In genomic region chr19:4032668-4033067, GRCm38 (mm10) we compare ENCODE assay signal across 35 mouse cellular contexts. TPM values are rescaled to one million over a fixed set of nuclear protein-coding genes. Genes with fewer than 3 reads are reported as not detected.
DNase-seq lines count a peak whose midpoint lies in the region; ATAC-seq and TF ChIP-seq lines count a peak whose summit lies in the region.
"Had no signal": no experiment of that assay in that cellular context is flagged by ENCODE, and none has a peak within 500 bp of the region (broad histone marks: within the 10 kb centered on the region; RNA-seq: fewer than 3 reads in every experiment).

No protein-coding gene starts in this region.

- H3K4me2 ChIP-seq in heart, postnatal 0 days (ENCODE audit: low read depth, low read length): no peak overlapping the region
- H3K4me2 ChIP-seq in intestine, embryonic 15.5 days (replicated peaks): no peak overlapping the region
- H3K4me2 ChIP-seq in liver, embryonic 13.5 days: no peak overlapping the region
- no peak overlapping the region for H3K4me2 ChIP-seq in forebrain, embryonic 12.5 days
- H3K4me2 ChIP-seq: embryonic facial prominence, embryonic 15.5 days; heart, embryonic 13.5 days; hindbrain, embryonic 15.5 days; limb, embryonic 15.5 days; lung, embryonic 15.5 days had no signal

- H3K36me3 ChIP-seq in heart, postnatal 0 days (replicated peaks; ENCODE audit: control insufficient read depth, insufficient read depth, low read length): 0 out of 2 replicates have a peak, but pooled peaks cover 6% of the 10 kb centered on the region
- H3K36me3 ChIP-seq in heart, embryonic 10.5 days: peaks cover 11% of the 10 kb centered on the region; the same call in 1 of the 2 replicates
- H3K36me3 ChIP-seq in intestine, embryonic 15.5 days: no peaks in the 10 kb centered on the region
- peaks cover 9% of the 10 kb centered on the region; the same call in 1 of the 2 replicates for H3K36me3 ChIP-seq in liver, embryonic 13.5 days
- peaks cover 6% of the 10 kb centered on the region for H3K36me3 ChIP-seq in small intestine, adult 2 months (ENCODE audit: control insufficient read depth, insufficient read depth, low read length)
- H3K36me3 ChIP-seq in forebrain, embryonic 10.5 days (replicated peaks): peaks cover 14% of the 10 kb centered on the region
- H3K36me3 ChIP-seq in forebrain, embryonic 12.5 days (replicated peaks): no peaks in the 10 kb centered on the region; the same call in 1 of the 2 replicates
- H3K36me3 ChIP-seq: embryonic facial prominence, embryonic 15.5 days had no signal

- no peak for ATAC-seq in heart, postnatal 0 days (ENCODE audit: insufficient read depth, low read depth)
- no peak for ATAC-seq in intestine, embryonic 15.5 days
- ATAC-seq in liver, embryonic 13.5 days (ENCODE audit: low read depth): no peak
- ATAC-seq in erythroid progenitor cell, adult 5-6 weeks (replicated peaks; ENCODE audit: low FRiP score, poor library complexity, severe bottlenecking): no peak
- no peak for ATAC-seq in forebrain, embryonic 12.5 days (ENCODE audit: low FRiP score)
- ATAC-seq: forebrain, embryonic 16.5 days; inflammation-experienced regulatory T-cells, adult 6 months; midbrain, embryonic 16.5 days had no signal

- no peak overlapping the region for H3K9ac ChIP-seq in heart, postnatal 0 days (replicated peaks; ENCODE audit: low read depth, low read length)
- no peak overlapping the region for H3K9ac ChIP-seq in intestine, embryonic 15.5 days
- H3K9ac ChIP-seq in liver, embryonic 13.5 days: no peak overlapping the region
- H3K9ac ChIP-seq in forebrain, embryonic 12.5 days: no peak overlapping the region
- H3K9ac ChIP-seq: embryonic facial prominence, embryonic 15.5 days; heart, embryonic 13.5 days; hindbrain, embryonic 15.5 days; limb, embryonic 15.5 days; lung, embryonic 15.5 days had no signal

- no peak for TF ChIP-seq CTCF in heart, postnatal 0 days (IDR thresholded peaks at IDR 0.05; ENCODE audit: low read depth)
- TF ChIP-seq CTCF in small intestine, adult 2 months (IDR thresholded peaks at IDR 0.05; ENCODE audit: extremely low read depth, insufficient read length, insufficient replicate concordance, low read depth, low read length): no peak

- no peak for TF ChIP-seq POLR2A in small intestine, adult 2 months (IDR thresholded peaks at IDR 0.05; ENCODE audit: low read depth, low read length)

- peak; percentile 3 for DNase-seq in heart, postnatal 0 days (ENCODE audit: low spot score)
- no peak for DNase-seq in heart, embryonic 10.5 days (ENCODE audit: low spot score)
- DNase-seq in liver, embryonic 13.5 days: no peak
- no peak for DNase-seq in forebrain, embryonic 10.5 days (ENCODE audit: extremely low spot score, low spot score)
- DNase-seq: adrenal gland, adult 8-10 months; cerebellum, adult 2 months; cerebellum, postnatal 25 days; heart, adult 2 months; heart, postnatal 14 days; layer of hippocampus, postnatal 36 days; thymus, adult 18-20 months; thymus, postnatal 25 days had no signal

- no peak for TF ChIP-seq EP300 in heart, postnatal 0 days (IDR thresholded peaks at IDR 0.05; ENCODE audit: low read depth)

- H3K4me3 ChIP-seq in heart, postnatal 0 days (ENCODE audit: low read depth, low read length): no peak overlapping the region
- H3K4me3 ChIP-seq in heart, embryonic 10.5 days: no peak overlapping the region
- H3K4me3 ChIP-seq in intestine, embryonic 15.5 days (replicated peaks): no peak overlapping the region
- H3K4me3 ChIP-seq in liver, embryonic 13.5 days (replicated peaks): no peak overlapping the region
- no peak overlapping the region for H3K4me3 ChIP-seq in small intestine, adult 2 months (ENCODE audit: low read depth, low read length)
- H3K4me3 ChIP-seq in forebrain, embryonic 10.5 days: no peak overlapping the region
- no peak overlapping the region for H3K4me3 ChIP-seq in forebrain, embryonic 12.5 days (replicated peaks)
- H3K4me3 ChIP-seq: embryonic facial prominence, embryonic 10.5 days; embryonic facial prominence, embryonic 15.5 days; heart, adult 2 months; heart, embryonic 13.5 days; hindbrain, embryonic 10.5 days; hindbrain, embryonic 15.5 days; limb, embryonic 10.5 days; limb, embryonic 15.5 days; lung, embryonic 15.5 days; midbrain, embryonic 10.5 days had no signal

- H3K27me3 ChIP-seq in heart, postnatal 0 days (ENCODE audit: control insufficient read depth, insufficient read depth, low read length): no peaks in the 10 kb centered on the region
- no peaks in the 10 kb centered on the region for H3K27me3 ChIP-seq in heart, embryonic 10.5 days (ENCODE audit: insufficient read depth, poor library complexity, severe bottlenecking)
- no peaks in the 10 kb centered on the region for H3K27me3 ChIP-seq in intestine, embryonic 15.5 days (replicated peaks)
- H3K27me3 ChIP-seq in liver, embryonic 13.5 days: no peaks in the 10 kb centered on the region
- H3K27me3 ChIP-seq in small intestine, adult 2 months (ENCODE audit: control insufficient read depth, insufficient read depth, low read length): no peaks in the 10 kb centered on the region
- H3K27me3 ChIP-seq in forebrain, embryonic 10.5 days (ENCODE audit: poor library complexity, severe bottlenecking): no peaks in the 10 kb centered on the region
- no peaks in the 10 kb centered on the region for H3K27me3 ChIP-seq in forebrain, embryonic 12.5 days
- H3K27me3 ChIP-seq: embryonic facial prominence, embryonic 15.5 days; heart, embryonic 13.5 days; hindbrain, embryonic 15.5 days; limb, embryonic 15.5 days; lung, embryonic 15.5 days had no signal

- no peaks in the 10 kb centered on the region for H3K9me3 ChIP-seq in heart, postnatal 0 days (replicated peaks; ENCODE audit: control insufficient read depth, low read length)
- H3K9me3 ChIP-seq in heart, embryonic 10.5 days: no peaks in the 10 kb centered on the region
- H3K9me3 ChIP-seq in intestine, embryonic 15.5 days: no peaks in the 10 kb centered on the region
- peaks cover 2% of the 10 kb centered on the region; the same call in 1 of the 2 replicates for H3K9me3 ChIP-seq in liver, embryonic 13.5 days (replicated peaks)
- peaks cover 4% of the 10 kb centered on the region; the same call in 1 of the 2 replicates for H3K9me3 ChIP-seq in forebrain, embryonic 10.5 days
- H3K9me3 ChIP-seq in forebrain, embryonic 12.5 days: no peaks in the 10 kb centered on the region
- H3K9me3 ChIP-seq: embryonic facial prominence, embryonic 10.5 days; embryonic facial prominence, embryonic 15.5 days; G1E; heart, embryonic 13.5 days; hindbrain, embryonic 15.5 days; limb, embryonic 10.5 days; limb, embryonic 15.5 days; lung, embryonic 15.5 days had no signal

- WGBS in heart, postnatal 0 days: 46% methylated on average over 7 of the region's 7 CpGs
- WGBS in heart, embryonic 10.5 days: 45% methylated on average over 7 of the region's 7 CpGs
- 58% methylated on average over 7 of the region's 7 CpGs for WGBS in intestine, embryonic 15.5 days
- WGBS in liver, embryonic 13.5 days (ENCODE audit: insufficient replicate concordance): 51% methylated on average over 7 of the region's 7 CpGs
- WGBS in small intestine, adult 2 months: 79% methylated on average over 7 of the region's 7 CpGs
- 46% methylated on average over 7 of the region's 7 CpGs for WGBS in forebrain, embryonic 10.5 days
- WGBS in forebrain, embryonic 12.5 days: 55% methylated on average over 7 of the region's 7 CpGs

- no peak overlapping the region for H3K27ac ChIP-seq in heart, postnatal 0 days (ENCODE audit: low read depth)
- H3K27ac ChIP-seq in heart, embryonic 10.5 days: no peak overlapping the region
- H3K27ac ChIP-seq in intestine, embryonic 15.5 days: peak overlapping the region; percentile 29; the same call in 1 of the 2 replicates
- peak overlapping the region; percentile 51; the same call in 1 of the 2 replicates for H3K27ac ChIP-seq in liver, embryonic 13.5 days
- peak overlapping the region; percentile 64; the same call in 1 of the 2 replicates for H3K27ac ChIP-seq in small intestine, adult 2 months (ENCODE audit: insufficient read depth, low read depth, low read length)
- H3K27ac ChIP-seq in forebrain, embryonic 10.5 days: no peak overlapping the region
- H3K27ac ChIP-seq in forebrain, embryonic 12.5 days: no peak overlapping the region
- H3K27ac ChIP-seq: embryonic facial prominence, embryonic 10.5 days; embryonic facial prominence, embryonic 15.5 days; heart, adult 2 months; heart, embryonic 13.5 days; hindbrain, embryonic 10.5 days; hindbrain, embryonic 15.5 days; kidney, postnatal 0 days; limb, embryonic 10.5 days; limb, embryonic 15.5 days; lung, embryonic 15.5 days; midbrain, embryonic 10.5 days had no signal

- peaks cover 4% of the 10 kb centered on the region for H3K4me1 ChIP-seq in heart, postnatal 0 days (ENCODE audit: control insufficient read depth, insufficient read depth)
- H3K4me1 ChIP-seq in heart, embryonic 10.5 days: peaks cover 15% of the 10 kb centered on the region
- peaks cover 19% of the 10 kb centered on the region for H3K4me1 ChIP-seq in intestine, embryonic 15.5 days (replicated peaks)
- peaks cover 37% of the 10 kb centered on the region for H3K4me1 ChIP-seq in liver, embryonic 13.5 days (replicated peaks)
- peaks cover 24% of the 10 kb centered on the region for H3K4me1 ChIP-seq in small intestine, adult 2 months (ENCODE audit: control insufficient read depth, insufficient read depth, insufficient read length, low read length)
- H3K4me1 ChIP-seq in forebrain, embryonic 10.5 days: peaks cover 16% of the 10 kb centered on the region
- H3K4me1 ChIP-seq in forebrain, embryonic 12.5 days: peaks cover 5% of the 10 kb centered on the region

RNA-seq across cellular contexts. Expression of gene Gstp1, which starts 5.1 kb away (rescaled TPM):
- 266 and 311 TPM in 2 replicates for total RNA-seq in heart, postnatal 0 days (2014; rRNA removed; ENCODE audit: low replicate concordance)
- 440 and 449 TPM in 2 replicates for polyA plus RNA-seq in heart, postnatal 0 days (2015; fragmentation: Nextera tagmentation; extraction: Ambion mirVana)
- 402 and 470 TPM in 2 replicates for polyA plus RNA-seq in heart, embryonic 10.5 days (2016; fragmentation: Nextera tagmentation; extraction: Ambion mirVana)
- 973 and 1,014 TPM in 2 replicates for polyA plus RNA-seq in intestine, embryonic 15.5 days (2015; fragmentation: Nextera tagmentation; extraction: Ambion mirVana)
- polyA plus RNA-seq in liver, embryonic 13.5 days (2015; fragmentation: Nextera tagmentation; extraction: Ambion mirVana): 629 and 652 TPM in 2 replicates
- 798 and 1,214 TPM in 2 replicates for polyA plus RNA-seq in small intestine, adult 2 months (2012; rRNA removed)
- 412 and 423 TPM in 2 replicates for polyA plus RNA-seq in forebrain, embryonic 10.5 days (2016; fragmentation: Nextera tagmentation; extraction: Ambion mirVana)
- 115 and 185 TPM in 2 replicates for total RNA-seq in erythroid progenitor cell, adult 5-6 weeks (2015; ENCODE audit: low replicate concordance)
- 22.8 and 23.9 TPM in 2 replicates for total RNA-seq in erythroid progenitor cell, adult 5-6 weeks (2017; ENCODE audit: low replicate concordance)
- polyA plus RNA-seq in forebrain, embryonic 12.5 days (2016; fragmentation: Nextera tagmentation; extraction: Ambion mirVana): 321 and 346 TPM in 2 replicates

RNA-seq across cellular contexts. Expression of gene Gstp2, which starts 13.2 kb away (rescaled TPM):
- 4.5 and 9.7 TPM in 2 replicates for total RNA-seq in heart, postnatal 0 days (2014; rRNA removed; ENCODE audit: low replicate concordance)
- 17.0 and 22.7 TPM in 2 replicates for polyA plus RNA-seq in heart, postnatal 0 days (2015; fragmentation: Nextera tagmentation; extraction: Ambion mirVana)
- polyA plus RNA-seq in heart, embryonic 10.5 days (2016; fragmentation: Nextera tagmentation; extraction: Ambion mirVana): 2.9 TPM in 2 replicates
- 24.3 and 35.8 TPM in 2 replicates for polyA plus RNA-seq in intestine, embryonic 15.5 days (2015; fragmentation: Nextera tagmentation; extraction: Ambion mirVana)
- 7.7 and 11.2 TPM in 2 replicates for polyA plus RNA-seq in liver, embryonic 13.5 days (2015; fragmentation: Nextera tagmentation; extraction: Ambion mirVana)
- polyA plus RNA-seq in small intestine, adult 2 months (2012; rRNA removed): 231 and 289 TPM in 2 replicates
- 0.27 and 0.46 TPM in 2 replicates for polyA plus RNA-seq in forebrain, embryonic 10.5 days (2016; fragmentation: Nextera tagmentation; extraction: Ambion mirVana)
- total RNA-seq in erythroid progenitor cell, adult 5-6 weeks (2015; ENCODE audit: low replicate concordance): 3.2 TPM in 1 of 2 replicates, not detected in the other
- total RNA-seq in erythroid progenitor cell, adult 5-6 weeks (2017; ENCODE audit: low replicate concordance): 3.2 TPM in 1 of 2 replicates, not detected in the other
- polyA plus RNA-seq in forebrain, embryonic 12.5 days (2016; fragmentation: Nextera tagmentation; extraction: Ambion mirVana): 1.6 and 5.5 TPM in 2 replicates
- total RNA-seq: G1E; megakaryocyte progenitor cell, adult 5-6 weeks; neutrophil, adult 5-6 weeks had no signal

RNA-seq across cellular contexts. Expression of gene Ndufv1, which starts 20.1 kb away (rescaled TPM):
- 910 and 941 TPM in 2 replicates for total RNA-seq in heart, postnatal 0 days (2014; rRNA removed; ENCODE audit: low replicate concordance)
- polyA plus RNA-seq in heart, postnatal 0 days (2015; fragmentation: Nextera tagmentation; extraction: Ambion mirVana): 1,083 and 1,090 TPM in 2 replicates
- 298 and 420 TPM in 2 replicates for polyA plus RNA-seq in heart, embryonic 10.5 days (2016; fragmentation: Nextera tagmentation; extraction: Ambion mirVana)
- 241 and 274 TPM in 2 replicates for polyA plus RNA-seq in intestine, embryonic 15.5 days (2015; fragmentation: Nextera tagmentation; extraction: Ambion mirVana)
- 171 and 174 TPM in 2 replicates for polyA plus RNA-seq in liver, embryonic 13.5 days (2015; fragmentation: Nextera tagmentation; extraction: Ambion mirVana)
- 92.8 and 170 TPM in 2 replicates for polyA plus RNA-seq in small intestine, adult 2 months (2012; rRNA removed)
- 208 and 210 TPM in 2 replicates for polyA plus RNA-seq in forebrain, embryonic 10.5 days (2016; fragmentation: Nextera tagmentation; extraction: Ambion mirVana)
- 77.1 and 96.6 TPM in 2 replicates for total RNA-seq in erythroid progenitor cell, adult 5-6 weeks (2015; ENCODE audit: low replicate concordance)
- total RNA-seq in erythroid progenitor cell, adult 5-6 weeks (2017; ENCODE audit: low replicate concordance): 161 and 207 TPM in 2 replicates
- 186 and 204 TPM in 2 replicates for polyA plus RNA-seq in forebrain, embryonic 12.5 days (2016; fragmentation: Nextera tagmentation; extraction: Ambion mirVana)

RNA-seq across cellular contexts. Expression of gene Gstp3, which starts 26.7 kb away (rescaled TPM):
- not detected in 2 replicates for total RNA-seq in heart, postnatal 0 days (2014; rRNA removed; ENCODE audit: low replicate concordance)
- not detected in 2 replicates for polyA plus RNA-seq in heart, postnatal 0 days (2015; fragmentation: Nextera tagmentation; extraction: Ambion mirVana)
- 0.37 TPM in 1 of 2 replicates, not detected in the other for polyA plus RNA-seq in heart, embryonic 10.5 days (2016; fragmentation: Nextera tagmentation; extraction: Ambion mirVana)
- polyA plus RNA-seq in intestine, embryonic 15.5 days (2015; fragmentation: Nextera tagmentation; extraction: Ambion mirVana): 6.9 and 9.2 TPM in 2 replicates
- polyA plus RNA-seq in liver, embryonic 13.5 days (2015; fragmentation: Nextera tagmentation; extraction: Ambion mirVana): 28.0 and 28.3 TPM in 2 replicates
- 11.8 and 15.0 TPM in 2 replicates for polyA plus RNA-seq in small intestine, adult 2 months (2012; rRNA removed)
- not detected in 2 replicates for polyA plus RNA-seq in forebrain, embryonic 10.5 days (2016; fragmentation: Nextera tagmentation; extraction: Ambion mirVana)
- 8.8 and 15.9 TPM in 2 replicates for total RNA-seq in erythroid progenitor cell, adult 5-6 weeks (2015; ENCODE audit: low replicate concordance)
- total RNA-seq in erythroid progenitor cell, adult 5-6 weeks (2017; ENCODE audit: low replicate concordance): 16.8 and 19.8 TPM in 2 replicates
- polyA plus RNA-seq in forebrain, embryonic 12.5 days (2016; fragmentation: Nextera tagmentation; extraction: Ambion mirVana): not detected in 2 replicates
- total RNA-seq: gastrocnemius, adult 8-10 months; heart, adult 2 months; heart, postnatal 14 days; layer of hippocampus, postnatal 36 days; left cerebral cortex, postnatal 10 days had no signal
- polyA plus RNA-seq: cerebellum, adult 2 months; embryonic facial prominence, embryonic 10.5 days; forebrain, embryonic 16.5 days; hindbrain, embryonic 10.5 days; hindbrain, embryonic 15.5 days; kidney, postnatal 0 days; limb, embryonic 10.5 days; midbrain, embryonic 16.5 days; neural tube, embryonic 11.5 days had no signal

RNA-seq across cellular contexts. Expression of gene Doc2g, which starts 29.6 kb away (rescaled TPM):
- total RNA-seq in heart, postnatal 0 days (2014; rRNA removed; ENCODE audit: low replicate concordance): 158 and 202 TPM in 2 replicates
- 114 and 116 TPM in 2 replicates for polyA plus RNA-seq in heart, postnatal 0 days (2015; fragmentation: Nextera tagmentation; extraction: Ambion mirVana)
- 32.4 and 75.0 TPM in 2 replicates for polyA plus RNA-seq in heart, embryonic 10.5 days (2016; fragmentation: Nextera tagmentation; extraction: Ambion mirVana)
- polyA plus RNA-seq in intestine, embryonic 15.5 days (2015; fragmentation: Nextera tagmentation; extraction: Ambion mirVana): 2.8 and 3.8 TPM in 2 replicates
- 0.80 and 0.82 TPM in 2 replicates for polyA plus RNA-seq in liver, embryonic 13.5 days (2015; fragmentation: Nextera tagmentation; extraction: Ambion mirVana)
- polyA plus RNA-seq in small intestine, adult 2 months (2012; rRNA removed): 5.1 and 8.2 TPM in 2 replicates
- 3.6 and 4.0 TPM in 2 replicates for polyA plus RNA-seq in forebrain, embryonic 10.5 days (2016; fragmentation: Nextera tagmentation; extraction: Ambion mirVana)
- total RNA-seq in erythroid progenitor cell, adult 5-6 weeks (2015; ENCODE audit: low replicate concordance): 0.42 TPM in 1 of 2 replicates, not detected in the other
- total RNA-seq in erythroid progenitor cell, adult 5-6 weeks (2017; ENCODE audit: low replicate concordance): 3.0 TPM in 1 of 2 replicates, not detected in the other
- 6.3 TPM in 2 replicates for polyA plus RNA-seq in forebrain, embryonic 12.5 days (2016; fragmentation: Nextera tagmentation; extraction: Ambion mirVana)

Comparison
In these comparisons a context has a peak if more than half of its experiments do, and no peak if none do; other contexts are left out.
1. H3K27ac ChIP-seq: peak in intestine, embryonic 15.5 days (single experiment), liver, embryonic 13.5 days (single experiment) and small intestine, adult 2 months (single experiment); none in heart, postnatal 0 days (single experiment), heart, embryonic 10.5 days (single experiment), forebrain, embryonic 10.5 days (single experiment) and forebrain, embryonic 12.5 days (single experiment).